Mouse (Mus musculus): ENCODE measurements around the gene Nav1. TPM values are rescaled to one million over a fixed set of nuclear protein-coding genes. Genes with fewer than 3 reads are reported as not detected.
A peak's percentile ranks its signal among the peaks of the same experiment; 100 is the strongest.

Gene Nav1
- polyA plus RNA-seq, 1 experiment from 2014 or later = 13.3 TPM

- no peaks in the 10 kb centered on the region for H3K27me3 ChIP-seq (ENCODE audit: control insufficient read depth, insufficient read depth, low read length)
- peaks cover 3% of the 10 kb centered on the region; the same call in 1 of the 2 replicates for H3K36me3 ChIP-seq (ENCODE audit: control insufficient read depth, insufficient read depth, low read length)
- H3K4me3 ChIP-seq (ENCODE audit: low read depth, low read length) = no peak overlapping the region
- H3K4me1 ChIP-seq (ENCODE audit: control insufficient read depth, insufficient read depth, low read length) = no peaks in the 10 kb centered on the region
- H3K4me2 ChIP-seq = no peak overlapping the region
- H3K9me3 ChIP-seq (ENCODE audit: control insufficient read depth, low read length) = no peaks in the 10 kb centered on the region
- no peak overlapping the region for H3K27ac ChIP-seq (ENCODE audit: low read depth, low read length)
- H3K9ac ChIP-seq (ENCODE audit: low read length) = no peak overlapping the region
- no peak for ATAC-seq (ENCODE audit: low FRiP score)
- peak; percentile 54 for DNase-seq (ENCODE audit: low spot score, missing footprints)
- WGBS = 96% methylated on average over 2 of the region's 2 CpGs
Observed at GRCm38 (mm10) chr1:135451419-135451818, 155.7 kb downstream of the Nav1 start.

- ATAC-seq (ENCODE audit: low FRiP score) (no peak), DNase-seq (ENCODE audit: low spot score, missing footprints) (peak; percentile 67)
- Histone ChIP-seq H3K9me3 (ENCODE audit: control insufficient read depth, low read length) (no peaks in the 10 kb centered on the region), H3K4me2 (no peak overlapping the region), H3K27ac (ENCODE audit: low read depth, low read length) (no peak overlapping the region), H3K4me1 (ENCODE audit: control insufficient read depth, insufficient read depth, low read length) (no peaks in the 10 kb centered on the region), H3K36me3 (ENCODE audit: control insufficient read depth, insufficient read depth, low read length) (peaks cover 3% of the 10 kb centered on the region; the same call in 1 of the 2 replicates), H3K4me3 (ENCODE audit: low read depth, low read length) (no peak overlapping the region), H3K9ac (ENCODE audit: low read length) (no peak overlapping the region), H3K27me3 (ENCODE audit: control insufficient read depth, insufficient read depth, low read length) (no peaks in the 10 kb centered on the region)
- WGBS = 91% methylated on average over 8 of the region's 8 CpGs
Observed at GRCm38 (mm10) chr1:135449876-135450275, 157.2 kb downstream of the Nav1 start.

GRCm38 (mm10) chr1:135448940-135449339 is 158.2 kb downstream of the Nav1 start:
- WGBS = 95% methylated on average over 5 of the region's 5 CpGs
- H3K36me3 ChIP-seq (ENCODE audit: control insufficient read depth, insufficient read depth, low read length) = peaks cover 3% of the 10 kb centered on the region; the same call in 1 of the 2 replicates
- no peaks in the 10 kb centered on the region for H3K4me1 ChIP-seq (ENCODE audit: control insufficient read depth, insufficient read depth, low read length)
- H3K9me3 ChIP-seq (ENCODE audit: control insufficient read depth, low read length) = no peaks in the 10 kb centered on the region
- no peak overlapping the region for H3K27ac ChIP-seq (ENCODE audit: low read depth, low read length)
- no peak overlapping the region for H3K4me3 ChIP-seq (ENCODE audit: low read depth, low read length)
- H3K9ac ChIP-seq (ENCODE audit: low read length) = no peak overlapping the region
- H3K4me2 ChIP-seq = no peak overlapping the region
- ATAC-seq (ENCODE audit: low FRiP score) (no peak), DNase-seq (ENCODE audit: low spot score, missing footprints) (no peak)
- H3K27me3 ChIP-seq (ENCODE audit: control insufficient read depth, insufficient read depth, low read length) = no peaks in the 10 kb centered on the region

- H3K4me1 ChIP-seq (ENCODE audit: control insufficient read depth, insufficient read depth, low read length) = no peaks in the 10 kb centered on the region
- peak; percentile 60 for DNase-seq (ENCODE audit: low spot score, missing footprints)
- H3K4me3 ChIP-seq (ENCODE audit: low read depth, low read length) = no peak overlapping the region
- 87% methylated on average over 12 of the region's 12 CpGs for WGBS
- no peak overlapping the region for H3K4me2 ChIP-seq
- H3K9me3 ChIP-seq (ENCODE audit: control insufficient read depth, low read length) = no peaks in the 10 kb centered on the region
- H3K27ac ChIP-seq (ENCODE audit: low read depth, low read length) = no peak overlapping the region
- H3K36me3 ChIP-seq (ENCODE audit: control insufficient read depth, insufficient read depth, low read length) = peaks cover 9% of the 10 kb centered on the region
- H3K9ac ChIP-seq (ENCODE audit: low read length) = no peak overlapping the region
- H3K27me3 ChIP-seq (ENCODE audit: control insufficient read depth, insufficient read depth, low read length) = no peaks in the 10 kb centered on the region
- ATAC-seq (ENCODE audit: low FRiP score) = no peak
Observed at GRCm38 (mm10) chr1:135443506-135443905, 163.6 kb downstream of the Nav1 start.

DNA sequence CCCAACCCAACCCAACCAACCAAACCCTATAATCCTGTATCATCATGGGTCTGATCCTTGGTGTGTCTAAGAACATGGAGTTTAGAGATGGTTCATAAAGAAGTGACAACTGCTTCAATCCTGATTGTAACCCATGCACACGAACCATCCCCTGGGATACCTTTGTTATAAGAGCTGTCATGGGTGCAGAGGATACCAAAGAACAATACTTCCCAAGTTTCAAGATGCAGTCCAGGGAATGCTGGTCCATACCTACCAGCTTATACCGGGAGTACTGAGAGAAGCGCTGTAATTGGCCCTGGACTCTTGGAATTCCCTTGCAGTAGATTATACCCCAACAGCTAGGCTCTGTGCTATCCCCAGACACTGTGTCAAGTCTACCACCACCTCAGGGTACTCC is 165.2 kb downstream of the Nav1 start:
- H3K36me3 ChIP-seq (ENCODE audit: control insufficient read depth, insufficient read depth, low read length) = peaks cover 9% of the 10 kb centered on the region
- no peak overlapping the region for H3K27ac ChIP-seq (ENCODE audit: low read depth, low read length)
- no peak overlapping the region for H3K9ac ChIP-seq (ENCODE audit: low read length)
- WGBS = 98% methylated on average over 3 of the region's 3 CpGs
- no peaks in the 10 kb centered on the region for H3K9me3 ChIP-seq (ENCODE audit: control insufficient read depth, low read length)
- ATAC-seq (ENCODE audit: low FRiP score) (no peak), DNase-seq (ENCODE audit: low spot score, missing footprints) (peak; percentile 75)
- H3K4me1 ChIP-seq (ENCODE audit: control insufficient read depth, insufficient read depth, low read length) = no peaks in the 10 kb centered on the region
- no peak overlapping the region for H3K4me2 ChIP-seq
- H3K4me3 ChIP-seq (ENCODE audit: low read depth, low read length) = no peak overlapping the region
- no peaks in the 10 kb centered on the region for H3K27me3 ChIP-seq (ENCODE audit: control insufficient read depth, insufficient read depth, low read length)

- Histone ChIP-seq H3K4me1 (ENCODE audit: control insufficient read depth, insufficient read depth, low read length) (no peaks in the 10 kb centered on the region), H3K4me3 (ENCODE audit: low read depth, low read length) (no peak overlapping the region), H3K27me3 (ENCODE audit: control insufficient read depth, insufficient read depth, low read length) (no peaks in the 10 kb centered on the region), H3K9me3 (ENCODE audit: control insufficient read depth, low read length) (no peaks in the 10 kb centered on the region), H3K9ac (ENCODE audit: low read length) (no peak overlapping the region), H3K27ac (ENCODE audit: low read depth, low read length) (no peak overlapping the region), H3K4me2 (no peak overlapping the region), H3K36me3 (ENCODE audit: control insufficient read depth, insufficient read depth, low read length) (peaks cover 9% of the 10 kb centered on the region)
- ATAC-seq (ENCODE audit: low FRiP score) (no peak), DNase-seq (ENCODE audit: low spot score, missing footprints) (peak; percentile 57)
- WGBS = 92% methylated on average over 6 of the region's 6 CpGs
Observed at GRCm38 (mm10) chr1:135440986-135441385, 166.1 kb downstream of the Nav1 start.

DNA sequence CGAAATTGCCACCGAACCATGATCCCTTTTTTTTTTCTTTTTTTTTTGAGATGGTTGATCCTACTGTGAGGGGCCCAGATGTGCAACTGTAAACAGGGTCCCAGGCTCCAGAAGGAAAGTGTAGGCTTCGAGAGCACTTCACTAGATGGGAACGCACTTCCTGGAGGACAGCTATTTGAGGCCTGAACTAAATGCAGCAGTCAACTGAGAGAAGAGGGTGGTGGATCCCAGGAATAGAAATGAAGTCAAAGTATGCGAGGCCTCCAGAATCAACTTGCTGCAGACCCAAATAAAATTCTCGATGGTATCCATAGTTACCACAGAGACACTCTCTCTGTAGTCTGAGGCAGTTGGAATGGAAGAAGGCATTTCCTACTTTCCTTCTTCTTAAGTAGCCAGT is 168.3 kb downstream of the Nav1 start:
- WGBS = 86% methylated on average over 6 of the region's 6 CpGs
- peaks cover 9% of the 10 kb centered on the region for H3K36me3 ChIP-seq (ENCODE audit: control insufficient read depth, insufficient read depth, low read length)

DNA sequence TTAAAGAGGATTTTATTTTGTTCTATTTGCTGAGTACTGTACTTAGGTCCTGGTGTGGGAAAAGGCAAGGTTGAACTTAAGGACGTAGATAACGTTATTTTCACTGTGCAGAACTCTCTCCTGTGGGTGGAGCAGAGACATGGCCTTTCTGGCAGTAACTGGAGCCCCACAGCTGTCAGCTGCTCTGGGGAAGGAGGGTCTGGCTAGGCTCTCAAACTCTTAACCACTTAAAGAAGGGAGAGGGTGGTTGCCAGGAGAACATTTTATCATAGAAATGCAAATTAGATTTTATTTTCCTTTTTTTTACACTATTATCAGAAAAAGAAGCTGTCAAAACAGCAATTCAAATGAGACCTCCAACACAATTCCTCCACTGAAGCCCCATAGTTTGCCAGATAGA is 171.3 kb downstream of the Nav1 start:
- WGBS = 51% methylated on average over 2 of the region's 2 CpGs
- ATAC-seq (ENCODE audit: low FRiP score) (no peak), DNase-seq (ENCODE audit: low spot score, missing footprints) (peak; percentile 28)
- Histone ChIP-seq H3K9me3 (ENCODE audit: control insufficient read depth, low read length) (no peaks in the 10 kb centered on the region), H3K27ac (ENCODE audit: low read depth, low read length) (no peak overlapping the region), H3K4me2 (no peak overlapping the region), H3K4me1 (ENCODE audit: control insufficient read depth, insufficient read depth, low read length) (peaks cover 7% of the 10 kb centered on the region; the same call in 1 of the 2 replicates), H3K27me3 (ENCODE audit: control insufficient read depth, insufficient read depth, low read length) (no peaks in the 10 kb centered on the region), H3K9ac (ENCODE audit: low read length) (no peak overlapping the region), H3K4me3 (ENCODE audit: low read depth, low read length) (no peak overlapping the region), H3K36me3 (ENCODE audit: control insufficient read depth, insufficient read depth, low read length) (no peaks in the 10 kb centered on the region; the same call in 1 of the 2 replicates)

More for the DNA sequence above, 168.3 kb downstream of the Nav1 start:
- no peak for DNase-seq (ENCODE audit: low spot score, missing footprints)
- no peak for ATAC-seq (ENCODE audit: low FRiP score)
- Histone ChIP-seq H3K4me2 (no peak overlapping the region), H3K27ac (ENCODE audit: low read depth, low read length) (no peak overlapping the region), H3K9me3 (ENCODE audit: control insufficient read depth, low read length) (no peaks in the 10 kb centered on the region), H3K4me3 (ENCODE audit: low read depth, low read length) (no peak overlapping the region), H3K9ac (ENCODE audit: low read length) (no peak overlapping the region), H3K27me3 (ENCODE audit: control insufficient read depth, insufficient read depth, low read length) (no peaks in the 10 kb centered on the region), H3K4me1 (ENCODE audit: control insufficient read depth, insufficient read depth, low read length) (no peaks in the 10 kb centered on the region)

- Histone ChIP-seq H3K4me3 (ENCODE audit: low read depth, low read length) (peak overlapping the region; percentile 87), H3K27me3 (ENCODE audit: control insufficient read depth, insufficient read depth, low read length) (no peaks in the 10 kb centered on the region), H3K9me3 (ENCODE audit: control insufficient read depth, low read length) (no peaks in the 10 kb centered on the region), H3K36me3 (ENCODE audit: control insufficient read depth, insufficient read depth, low read length) (no peaks in the 10 kb centered on the region), H3K4me1 (ENCODE audit: control insufficient read depth, insufficient read depth, low read length) (peaks cover 24% of the 10 kb centered on the region), H3K27ac (ENCODE audit: low read depth, low read length) (peak overlapping the region; percentile 84), H3K9ac (ENCODE audit: low read length) (peak overlapping the region; percentile 97), H3K4me2 (peak overlapping the region; percentile 60)
- peak; percentile 82 for ATAC-seq (ENCODE audit: low FRiP score)
- WGBS = 5% methylated on average over 14 of the region's 14 CpGs
- no peak for DNase-seq (ENCODE audit: low spot score, missing footprints)
Observed at GRCm38 (mm10) chr1:135430669-135431017, 176.5 kb downstream of the Nav1 start.

All from midbrain, embryonic 11.5 days (tissue).